Mouse (Mus musculus) thymus, postnatal 4 days (tissue): ENCODE results near the gene Olfr450.

Source experiments
- DNase-seq: peaks from one replicate; pipeline ENCODE4 v3.0.0; 2021

Gene Olfr450

GRCm38 (mm10) chr6:42811639-42812038 is at the start of gene Olfr450:
TSS of gene Olfr450 (plus strand) at chr6:42811939.
- DNase-seq, result no peak

- no peak for DNase-seq
Observed at GRCm38 (mm10) chr6:42777066-42777465, 34.7 kb upstream of the Olfr450 start.

- DNase-seq, result no peak
Observed at GRCm38 (mm10) chr6:42784793-42785192, 26.9 kb upstream of the Olfr450 start, which contains the start of gene Olfr452. TSS of gene Olfr452 (plus strand) at chr6:42785093.

GRCm38 (mm10) chr6:42790247-42790948 is 21.3 kb upstream of the Olfr450 start:
- DNase-seq, result no peak

GRCm38 (mm10) chr6:42790949-42791556 is 20.7 kb upstream of the Olfr450 start:
- no peak for DNase-seq

- DNase-seq, result no peak
Observed at GRCm38 (mm10) chr6:42794982-42795381, 16.8 kb upstream of the Olfr450 start.

GRCm38 (mm10) chr6:42834084-42834483 is 22.3 kb downstream of the Olfr450 start, which contains the start of gene Olfr449:
TSS of gene Olfr449 (plus strand) at chr6:42834384.
- DNase-seq, result no peak

- DNase-seq, result no peak
Observed at GRCm38 (mm10) chr6:42860222-42860819, 48.6 kb downstream of the Olfr450 start.
